ENCODE assay signal across 8 mouse cellular contexts in genomic region chr7:28802846-28803588, GRCm38 (mm10). TPM values are rescaled to one million over a fixed set of nuclear protein-coding genes. Genes with fewer than 3 reads are reported as not detected.
DNase-seq lines count a peak whose midpoint lies in the region; ATAC-seq and TF ChIP-seq lines count a peak whose summit lies in the region.

No protein-coding gene starts in this region.

- TF ChIP-seq CTCF in heart, adult 2 months (IDR thresholded peaks at IDR 0.05) = no peak
- TF ChIP-seq CTCF in forebrain, postnatal 0 days (IDR thresholded peaks at IDR 0.05; ENCODE audit: low read depth) = no peak

- peak; percentile 39; the same call in 1 of the 2 replicates for TF ChIP-seq EP300 in heart, adult 2 months (IDR thresholded peaks at IDR 0.05; ENCODE audit: insufficient read depth, low read depth, low read length)

- intact Hi-C loops in heart, adult 2 months (cut with DNase I) = no loop called here
- intact Hi-C loops in left cerebral cortex, postnatal 36 days (cut with DNase I) = no loop called here

- WGBS in heart, adult 2 months = 17% methylated on average over 10 of the region's 10 CpGs
- 16% methylated on average over 10 of the region's 10 CpGs for WGBS in forebrain, postnatal 0 days

- ATAC-seq in forebrain, postnatal 0 days = 0 out of 2 replicates have a peak, but pooled peaks have one; percentile 8

- H3K79me2 ChIP-seq in heart, adult 2 months (replicated peaks; ENCODE audit: control insufficient read depth, insufficient read depth, low read length) = no peaks in the 10 kb centered on the region

- no peaks in the 10 kb centered on the region for H3K36me3 ChIP-seq in heart, adult 2 months (ENCODE audit: control insufficient read depth, insufficient read depth, low read length)
- no peaks in the 10 kb centered on the region for H3K36me3 ChIP-seq in forebrain, postnatal 0 days (ENCODE audit: insufficient read depth)

- H3K27ac ChIP-seq in heart, adult 2 months = peak overlapping the region; percentile 94
- H3K27ac ChIP-seq in forebrain, postnatal 0 days (ENCODE audit: low read depth, low read length) = 0 out of 2 replicates have a peak overlapping the region, but pooled peaks have one; percentile 16

- H3K4me2 ChIP-seq in forebrain, postnatal 0 days (ENCODE audit: low read depth) = no peak overlapping the region

- TF ChIP-seq POLR2A in heart, adult 2 months (IDR thresholded peaks at IDR 0.05; ENCODE audit: insufficient read depth, low read depth, low read length) = no peak

- no peak overlapping the region for H3K4me3 ChIP-seq in heart, adult 2 months
- no peak overlapping the region for H3K4me3 ChIP-seq in forebrain, postnatal 0 days (ENCODE audit: low read depth, low read length)

- peaks cover 14% of the 10 kb centered on the region for H3K4me1 ChIP-seq in heart, adult 2 months (ENCODE audit: control insufficient read depth, insufficient read depth, low read length)
- peaks cover 8% of the 10 kb centered on the region for H3K4me1 ChIP-seq in forebrain, postnatal 0 days (ENCODE audit: insufficient read depth)

- no peaks in the 10 kb centered on the region for H3K9me3 ChIP-seq in forebrain, postnatal 0 days (ENCODE audit: low read length)

- peak in 1 of 2 experiments; percentile 65 for DNase-seq in heart, adult 2 months
- no peak for DNase-seq in heart, adult 9 months (ENCODE audit: low spot score in 2 of 2)
- no peak for DNase-seq in forebrain, postnatal 0 days
- DNase-seq in kidney, adult 8-10 months = peak; percentile 82 to 84
- peak; percentile 81 for DNase-seq in lung, postnatal 10 days
- no peak for DNase-seq in adrenal gland, postnatal 25 days
- no peak for DNase-seq in left cerebral cortex, postnatal 36 days (ENCODE audit: low spot score in 2 of 2)
- no peak for DNase-seq in thymus, postnatal 0 days (ENCODE audit: low spot score)

- H3K9ac ChIP-seq in heart, adult 2 months (ENCODE audit: low read depth, low read length) = no peak overlapping the region
- H3K9ac ChIP-seq in forebrain, postnatal 0 days = no peak overlapping the region

- no peaks in the 10 kb centered on the region for H3K27me3 ChIP-seq in heart, adult 2 months (ENCODE audit: control insufficient read depth, insufficient read depth, low read length)
- H3K27me3 ChIP-seq in forebrain, postnatal 0 days (ENCODE audit: insufficient read depth, low read length) = no peaks in the 10 kb centered on the region

RNA-seq across cellular contexts. Expression of gene Hnrnpl, which starts 5.3 kb away (rescaled TPM):
- 100 to 1,000 TPM; 192 to 206 TPM for total RNA-seq in heart, adult 2 months (2021)
- polyA plus RNA-seq in heart, adult 2 months (2012; rRNA removed) = 208 and 348 TPM in 2 replicates
- total RNA-seq in forebrain, postnatal 0 days (2014; rRNA removed) = 261 and 264 TPM in 2 replicates
- 172 TPM in 2 replicates for polyA plus RNA-seq in forebrain, postnatal 0 days (2015; fragmentation: Nextera tagmentation; extraction: Ambion mirVana)
- 423 and 491 TPM in 2 replicates for total RNA-seq in adrenal gland, postnatal 25 days (2021)
- total RNA-seq in left cerebral cortex, postnatal 36 days (2021) = 100 to 1,000 TPM; 414 to 415 TPM
- polyA plus RNA-seq in thymus, postnatal 0 days (2015; fragmentation: Nextera tagmentation; extraction: Ambion mirVana) = 285 and 358 TPM in 2 replicates

RNA-seq across cellular contexts. Expression of gene Rinl, which starts 14.2 kb away (rescaled TPM):
- 1 to 10 TPM; 1.3 to 2.0 TPM for total RNA-seq in heart, adult 2 months (2021)
- 3.2 and 3.3 TPM in 2 replicates for polyA plus RNA-seq in heart, adult 2 months (2012; rRNA removed)
- total RNA-seq in forebrain, postnatal 0 days (2014; rRNA removed) = 2.1 and 2.2 TPM in 2 replicates
- polyA plus RNA-seq in forebrain, postnatal 0 days (2015; fragmentation: Nextera tagmentation; extraction: Ambion mirVana) = 1.6 TPM in 2 replicates
- total RNA-seq in adrenal gland, postnatal 25 days (2021) = 2.9 and 3.1 TPM in 2 replicates
- total RNA-seq in left cerebral cortex, postnatal 36 days (2021) = 1 to 10 TPM; 2.3 to 3.1 TPM
- polyA plus RNA-seq in thymus, postnatal 0 days (2015; fragmentation: Nextera tagmentation; extraction: Ambion mirVana) = 75.9 and 105 TPM in 2 replicates

RNA-seq across cellular contexts. Expression of gene Ech1, which starts 22.0 kb away (rescaled TPM):
- total RNA-seq in heart, adult 2 months (2021) = 1,000 to 10,000 TPM; 1,826 to 2,229 TPM
- polyA plus RNA-seq in heart, adult 2 months (2012; rRNA removed) = 2,087 and 2,697 TPM in 2 replicates
- total RNA-seq in forebrain, postnatal 0 days (2014; rRNA removed) = 79.6 and 88.3 TPM in 2 replicates
- polyA plus RNA-seq in forebrain, postnatal 0 days (2015; fragmentation: Nextera tagmentation; extraction: Ambion mirVana) = 101 and 110 TPM in 2 replicates
- total RNA-seq in adrenal gland, postnatal 25 days (2021) = 445 and 492 TPM in 2 replicates
- total RNA-seq in left cerebral cortex, postnatal 36 days (2021) = 10 to 100 TPM; 45.0 to 47.8 TPM
- polyA plus RNA-seq in thymus, postnatal 0 days (2015; fragmentation: Nextera tagmentation; extraction: Ambion mirVana) = 167 and 184 TPM in 2 replicates

RNA-seq across cellular contexts. Expression of gene Lgals4, which starts 30.6 kb away (rescaled TPM):
- 10 to 100 TPM; 18.5 to 27.6 TPM for total RNA-seq in heart, adult 2 months (2021)
- polyA plus RNA-seq in heart, adult 2 months (2012; rRNA removed) = 63.6 and 121 TPM in 2 replicates
- 2.4 and 5.2 TPM in 2 replicates for total RNA-seq in forebrain, postnatal 0 days (2014; rRNA removed)
- 3.3 and 3.5 TPM in 2 replicates for polyA plus RNA-seq in forebrain, postnatal 0 days (2015; fragmentation: Nextera tagmentation; extraction: Ambion mirVana)
- total RNA-seq in adrenal gland, postnatal 25 days (2021) = 14.4 and 17.6 TPM in 2 replicates
- 1 to 10 TPM; 1.2 to 5.0 TPM for total RNA-seq in left cerebral cortex, postnatal 36 days (2021)
- 10.1 and 12.0 TPM in 2 replicates for polyA plus RNA-seq in thymus, postnatal 0 days (2015; fragmentation: Nextera tagmentation; extraction: Ambion mirVana)

RNA-seq across cellular contexts. Expression of gene Nfkbib, which starts 35.7 kb away (rescaled TPM):
- total RNA-seq in heart, adult 2 months (2021) = 10 to 100 TPM; 25.1 to 31.6 TPM
- polyA plus RNA-seq in heart, adult 2 months (2012; rRNA removed) = 18.7 and 27.8 TPM in 2 replicates
- total RNA-seq in forebrain, postnatal 0 days (2014; rRNA removed) = 18.0 and 19.2 TPM in 2 replicates
- polyA plus RNA-seq in forebrain, postnatal 0 days (2015; fragmentation: Nextera tagmentation; extraction: Ambion mirVana) = 59.8 and 75.4 TPM in 2 replicates
- total RNA-seq in adrenal gland, postnatal 25 days (2021) = 36.8 and 42.6 TPM in 2 replicates
- 10 to 100 TPM; 34.7 to 38.9 TPM for total RNA-seq in left cerebral cortex, postnatal 36 days (2021)
- polyA plus RNA-seq in thymus, postnatal 0 days (2015; fragmentation: Nextera tagmentation; extraction: Ambion mirVana) = 70.0 and 74.9 TPM in 2 replicates

Comparison
In these comparisons a context has a peak if more than half of its experiments do, and no peak if none do; other contexts are left out.
1. DNase-seq: peak in kidney, adult 8-10 months (2 of 2) and lung, postnatal 10 days (single experiment); none in heart, adult 9 months (0 of 2), forebrain, postnatal 0 days (single experiment), adrenal gland, postnatal 25 days (single experiment), left cerebral cortex, postnatal 36 days (0 of 2) and thymus, postnatal 0 days (single experiment).